Mouse (Mus musculus) retina, adult 2 months (tissue): ENCODE results near the gene Psme4.
"Not testable (repeated sequence)": the region's sequence is repeated elsewhere in the genome, so short reads cannot be mapped to it uniquely, and the experiment has no call there.

Experiments
- DNase-seq: peaks from one replicate; pipeline ENCODE4 v3.0.0-alpha.2; 2012; ENCODE audit warnings: low read depth, low spot score

The Psme4 gene

DNA sequence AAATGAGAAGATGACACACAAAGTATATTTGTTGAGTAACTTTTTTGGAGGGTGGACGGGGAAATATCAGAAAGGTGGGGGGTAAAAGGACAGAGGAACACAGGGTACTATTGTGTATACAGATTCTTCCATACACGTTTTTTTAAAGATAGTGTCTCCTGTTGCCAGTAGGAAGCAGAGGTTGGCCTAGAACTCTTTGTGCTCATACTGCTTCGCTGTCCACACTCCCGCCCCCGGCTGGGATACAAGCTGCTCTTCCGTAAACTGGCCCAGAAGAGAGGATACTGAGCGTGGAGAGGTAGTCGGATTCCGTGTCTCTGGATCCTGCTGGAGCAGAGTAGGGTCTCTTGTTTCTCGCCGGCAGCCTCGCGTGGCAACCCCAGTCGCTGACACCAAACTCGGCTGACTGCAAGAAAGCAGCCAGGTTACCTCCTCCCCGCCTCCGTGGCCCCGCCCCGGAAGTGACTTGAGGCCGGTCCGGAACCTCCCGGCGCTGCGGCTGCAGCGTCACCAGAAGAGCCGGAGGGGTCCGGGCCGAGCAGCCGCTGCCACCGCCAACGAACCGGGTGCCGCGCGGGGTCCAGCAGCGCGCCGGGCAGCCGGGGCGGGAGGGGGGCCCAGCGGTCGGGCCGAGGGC lies at the start of gene Psme4:
Gene Psme4, plus strand, starts transcription at position 460 of the 637 bp plus-strand sequence.
- peak; percentile 78 for DNase-seq

- no peak for DNase-seq
Observed at GRCm38 (mm10) chr11:30723438-30723837, 48.1 kb upstream of the Psme4 start.

DNA sequence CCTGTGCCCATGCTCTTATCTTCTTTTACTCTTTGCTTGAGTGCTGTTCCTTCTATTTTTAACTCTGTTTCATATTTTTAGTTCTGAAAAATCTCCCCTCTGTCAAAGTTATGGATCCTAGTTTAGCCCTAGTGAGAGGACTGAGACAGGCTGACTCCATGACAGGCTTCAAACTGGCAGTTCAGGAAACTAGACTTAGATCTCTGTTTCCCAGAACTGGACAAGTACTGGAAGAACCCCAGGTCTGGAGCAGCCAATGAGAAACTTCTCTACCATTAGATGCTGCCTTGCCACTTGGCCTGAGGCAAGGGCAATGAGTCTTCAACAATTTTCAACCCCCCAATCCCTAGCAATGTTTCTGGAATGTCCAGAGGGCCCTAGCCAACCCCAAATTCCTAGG lies 40.8 kb upstream of the Psme4 start:
- no peak for DNase-seq

DNA sequence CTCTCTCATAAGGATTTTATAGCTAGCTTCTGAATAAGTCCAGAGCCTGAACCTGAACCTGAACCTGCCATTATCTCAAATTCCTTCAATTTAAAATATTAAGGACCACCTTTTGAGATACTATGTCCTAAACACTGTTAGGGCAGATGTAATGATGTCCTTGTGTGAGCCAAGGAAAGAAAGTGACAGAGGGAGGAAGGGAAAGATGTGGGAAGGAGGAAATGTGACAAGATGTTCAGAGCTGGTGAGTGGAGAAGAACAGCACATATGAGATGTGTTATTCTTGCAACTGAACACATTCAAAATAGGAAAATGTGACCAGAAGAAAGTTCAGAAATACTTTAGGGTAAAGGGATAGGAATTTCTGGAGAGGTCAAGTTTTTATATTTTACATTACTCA lies 38.1 kb upstream of the Psme4 start:
- DNase-seq = no peak

- no peak for DNase-seq
Observed at GRCm38 (mm10) chr11:30743991-30744390, 27.5 kb upstream of the Psme4 start.

DNA sequence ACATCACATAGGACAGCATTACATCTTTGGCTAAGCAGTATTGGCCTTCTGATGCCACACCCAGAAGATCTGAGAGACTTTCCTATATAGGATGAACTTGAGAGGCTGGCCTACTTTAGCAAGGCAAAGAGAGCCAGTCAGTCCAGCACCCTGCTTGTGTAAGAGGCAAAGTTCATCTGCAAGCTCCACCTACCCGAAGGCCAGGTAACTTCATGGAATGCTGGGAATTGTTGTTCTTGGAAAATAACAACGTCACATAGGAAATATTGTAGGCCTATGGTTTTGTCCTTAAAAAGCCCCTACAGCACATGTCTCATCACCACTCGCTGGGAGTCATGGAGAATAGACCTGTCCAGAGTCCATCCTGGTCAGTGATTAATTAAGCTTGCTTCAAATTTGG lies 22.6 kb upstream of the Psme4 start:
- no peak for DNase-seq

GRCm38 (mm10) chr11:30749587-30749986 lies 21.9 kb upstream of the Psme4 start:
- DNase-seq = no peak

GRCm38 (mm10) chr11:30750039-30750823 lies 21.3 kb upstream of the Psme4 start:
- DNase-seq = no peak

DNA sequence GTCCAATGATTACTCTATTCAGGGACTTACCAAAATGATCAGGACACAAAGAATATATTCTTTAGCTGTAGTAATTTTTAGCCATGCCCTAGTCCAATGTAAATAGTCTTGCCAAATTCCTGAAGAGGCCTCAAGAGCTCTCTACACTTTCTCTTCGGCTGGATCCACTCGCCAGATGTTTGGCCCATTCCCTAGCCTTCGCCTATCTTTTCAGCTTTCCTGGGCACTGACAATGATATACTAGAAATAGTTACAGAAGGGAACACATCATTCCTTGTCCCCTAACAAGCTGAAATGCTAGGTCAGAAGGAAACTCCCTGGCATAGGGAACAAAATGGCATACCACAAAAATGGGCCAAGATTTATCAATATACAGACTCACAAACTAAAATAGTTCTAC lies 18.6 kb upstream of the Psme4 start:
- DNase-seq = no peak

DNA sequence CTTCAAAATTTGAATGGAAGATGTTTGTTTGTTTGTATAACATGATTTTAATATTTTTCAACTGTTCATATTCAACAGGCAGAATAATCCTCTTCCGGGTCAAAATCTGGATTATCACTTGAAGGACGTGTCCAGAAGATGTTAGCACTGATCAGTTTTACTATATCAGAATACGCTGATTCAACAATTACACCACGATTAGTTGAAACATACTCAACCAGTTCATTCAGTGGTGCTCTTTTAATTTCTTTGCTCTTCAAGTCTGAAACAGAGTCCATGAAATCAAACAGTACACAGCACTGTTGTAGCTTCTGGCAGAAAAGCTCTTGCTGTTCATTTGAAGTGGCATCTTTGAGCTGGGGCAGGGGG lies 17.1 kb upstream of the Psme4 start:
- DNase-seq = not testable (repeated sequence)

- DNase-seq = no peak
Observed at GRCm38 (mm10) chr11:30754855-30755530, 16.5 kb upstream of the Psme4 start.

DNA sequence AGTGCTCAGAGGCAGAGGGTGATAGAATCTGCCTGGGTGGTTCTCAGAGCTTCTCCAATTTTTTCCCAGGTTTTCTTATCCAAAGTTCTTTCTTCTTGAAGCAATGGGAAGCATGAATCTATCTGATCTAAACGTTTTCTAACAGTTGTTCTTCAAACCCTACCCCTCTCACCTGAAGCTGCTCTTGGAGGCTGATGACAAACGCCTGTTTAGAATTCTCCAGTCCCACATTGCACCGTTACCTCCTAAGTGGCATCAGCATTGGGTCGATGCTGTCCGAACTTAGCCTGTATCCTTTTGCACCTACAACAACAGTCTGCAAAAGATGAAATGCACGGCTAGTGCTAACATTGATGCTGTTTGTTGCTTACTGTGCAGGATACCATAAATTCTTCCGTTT lies 10.1 kb upstream of the Psme4 start:
- DNase-seq = no peak

- DNase-seq = no peak
Observed at GRCm38 (mm10) chr11:30761891-30762290, 9.6 kb upstream of the Psme4 start.

DNA sequence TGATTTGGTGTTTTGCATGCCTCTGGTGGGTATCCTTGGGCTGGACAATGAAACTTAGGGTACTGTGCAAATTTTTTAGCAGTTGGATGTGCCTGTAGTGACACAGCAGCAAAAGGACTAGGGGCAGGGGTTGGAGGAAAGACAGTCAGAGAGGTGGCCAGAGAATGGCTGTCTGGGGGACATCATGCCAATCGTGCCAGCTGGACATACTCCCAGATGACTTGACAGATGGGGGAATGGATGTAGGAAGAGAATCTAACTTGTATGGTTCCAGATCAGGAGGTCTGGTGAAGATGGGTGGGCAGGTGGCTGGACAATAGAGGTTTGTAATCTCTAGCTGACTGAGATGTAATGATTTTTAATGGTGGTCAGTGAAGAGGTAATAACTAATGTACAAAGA lies 6.5 kb upstream of the Psme4 start:
- DNase-seq = no peak

- DNase-seq = no peak
Observed at GRCm38 (mm10) chr11:30770817-30771216, 709 bp upstream of the Psme4 start.

- DNase-seq = no peak
Observed at GRCm38 (mm10) chr11:30771904-30772581, 517 bp downstream of the Psme4 start.

- no peak for DNase-seq
Observed at GRCm38 (mm10) chr11:30772777-30773417, 1.4 kb downstream of the Psme4 start.

- DNase-seq = no peak
Observed at GRCm38 (mm10) chr11:30774638-30775037, 3.1 kb downstream of the Psme4 start.

- DNase-seq = no peak
Observed at GRCm38 (mm10) chr11:30777498-30777897, 6.0 kb downstream of the Psme4 start.

DNA sequence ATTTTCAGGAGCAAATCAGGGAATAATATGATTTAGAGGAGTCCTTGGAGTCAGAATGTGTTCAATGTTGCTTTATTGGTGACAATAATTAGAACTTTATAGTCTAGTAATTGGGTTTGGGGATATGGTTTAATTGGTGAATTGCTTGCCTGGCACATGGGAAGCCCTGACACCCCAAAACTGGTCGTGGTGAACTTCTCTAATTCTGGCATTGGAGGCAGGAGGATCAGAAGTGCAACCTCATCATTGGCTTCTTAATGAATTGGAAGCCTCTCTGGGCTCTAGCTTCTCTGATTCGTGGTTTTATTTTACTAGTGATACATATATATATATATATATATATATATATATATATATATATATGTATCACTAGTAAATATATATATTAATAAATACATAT lies 9.4 kb downstream of the Psme4 start:
- no peak for DNase-seq

DNA sequence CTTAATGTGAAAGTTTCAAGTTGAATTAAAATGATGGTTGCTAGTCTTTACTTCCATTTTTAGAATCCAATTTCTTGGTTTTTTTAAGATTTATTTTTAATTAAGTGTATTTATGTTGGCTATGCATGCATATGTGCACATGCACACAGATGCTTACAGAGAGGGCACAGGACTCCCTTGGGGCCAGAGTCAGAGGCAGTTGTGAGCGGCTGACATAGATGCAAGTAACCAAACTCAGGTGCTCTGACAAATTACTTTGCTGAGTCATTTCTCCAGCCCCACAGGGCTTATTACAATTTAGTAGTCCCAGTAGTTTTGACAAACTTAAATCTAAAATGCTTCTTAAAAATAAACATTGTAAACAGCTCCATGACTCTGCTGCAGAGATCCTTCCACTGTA lies 10.1 kb downstream of the Psme4 start:
- DNase-seq = no peak

DNA sequence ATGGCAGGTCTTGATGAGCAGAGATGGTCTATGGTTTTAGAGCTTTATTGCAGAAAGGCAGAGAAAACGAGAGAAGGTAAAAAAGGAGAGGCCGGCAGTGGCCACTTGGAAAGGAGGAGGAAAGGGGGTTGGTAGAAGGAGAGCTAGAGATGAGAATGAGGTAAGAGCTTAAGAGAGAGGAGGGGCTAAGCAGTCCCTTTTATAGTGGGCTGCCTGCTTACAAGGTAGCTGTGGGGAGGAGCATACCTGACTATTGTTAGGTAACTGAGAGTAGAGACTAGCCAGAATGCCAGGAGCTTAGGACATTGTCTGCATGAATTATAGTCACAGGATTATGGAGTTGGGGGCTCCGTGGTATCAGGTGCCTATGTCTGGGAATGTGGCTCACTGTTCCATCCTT lies 14.0 kb downstream of the Psme4 start:
- DNase-seq = no peak
